Mouse (Mus musculus) cerebellum, adult 2 months (tissue): ENCODE measurements around the gene Kdm6a.

Source experiments
- CTCF ChIP-seq: fragments of 200-500 bp; IDR thresholded peaks from 2 replicates; pipeline ENCODE4 v1.5.1; 2011; ENCODE audit warnings: low read depth, mild to moderate bottlenecking, control low read depth, low read length, moderate library complexity, borderline replicate concordance; ENCODE audit not compliant: insufficient read depth
- POLR2A ChIP-seq: fragments of 200-500 bp; IDR thresholded peaks from 2 replicates; pipeline ENCODE4 v1.6.1; 2011; ENCODE audit warnings: low read length, control low read depth, borderline replicate concordance; ENCODE audit not compliant: insufficient read depth

- TF ChIP-seq POLR2A (no peak), CTCF (no peak)
Observed at GRCm38 (mm10) chrX:18239572-18239971, 77.2 kb downstream of the Kdm6a start.
